Mouse (Mus musculus) hematopoietic stem cell, adult 5-6 weeks (primary cell): Measurements from ENCODE around the gene 1700011M02Rik. TPM values are rescaled to one million over a fixed set of nuclear protein-coding genes. Genes with fewer than 3 reads are reported as not detected.
A peak's percentile ranks its signal among the peaks of the same experiment; 100 is the strongest.
"Not testable (repeated sequence)": the region's sequence is repeated elsewhere in the genome, so short reads cannot be mapped to it uniquely, and the experiment has no call there.

Experiments used
- ATAC-seq, 2 experiments: fragments of 125-278 bp in 1 of 2; replicated peaks in 1 of 2; 2 replicates each; pipeline ENCODE4 v1.8.0; 2016 to 2017; ENCODE audit warnings: inconsistent platforms in 2 of 2, mild to moderate bottlenecking in 2 of 2, moderate number of reproducible peaks in 2 of 2, low read depth in 1 of 2, moderate TSS enrichment in 1 of 2; ENCODE audit not compliant: low FRiP score in 2 of 2, poor library complexity in 2 of 2, severe bottlenecking in 2 of 2, insufficient read depth in 1 of 2, low TSS enrichment in 1 of 2
- total RNA-seq: library from RNA; stranded (forward); fragments of 172-1452, 232-1000 nt; gene quantifications from 2 replicates; pipeline ENCODE4 v1.2.3, GENCODE M21; 2017

Gene 1700011M02Rik
- not detected in 2 replicates for total RNA-seq

GRCm38 (mm10) chrX:102908587-102908986 is at the start of gene 1700011M02Rik, which contains the start of gene Dmrtc1a:
TSS of gene 1700011M02Rik (plus strand) at chrX:102908905.
TSS of gene Dmrtc1a (minus strand) at chrX:102908687.
- not testable (repeated sequence) for ATAC-seq

- ATAC-seq, result no peak
These were observed 40.8 kb upstream of the 1700011M02Rik start, which contains the start of gene 1700031F05Rik for GRCm38 (mm10) chrX:102867871-102868270. TSS of gene 1700031F05Rik (minus strand) at chrX:102867971.

- ATAC-seq, result not testable (repeated sequence)
These were observed 6.1 kb downstream of the 1700011M02Rik start for GRCm38 (mm10) chrX:102914823-102915222.

GRCm38 (mm10) chrX:102926707-102927106 is 18.0 kb downstream of the 1700011M02Rik start:
- not testable (repeated sequence) for ATAC-seq

- ATAC-seq, result not testable (repeated sequence)
These were observed 19.4 kb downstream of the 1700011M02Rik start, which contains the start of gene 1700018G05Rik for GRCm38 (mm10) chrX:102928072-102928471. TSS of gene 1700018G05Rik (plus strand) at chrX:102928372.

GRCm38 (mm10) chrX:102932992-102933570 is 24.4 kb downstream of the 1700011M02Rik start:
- 0 out of 4 replicates have a peak, but pooled peaks of 1 of the 2 experiments have one; percentile 14 for ATAC-seq

- peak; percentile 22 to 75; a peak in 2 of 4 replicates for ATAC-seq
These were observed 25.1 kb downstream of the 1700011M02Rik start for GRCm38 (mm10) chrX:102933571-102934394.

GRCm38 (mm10) chrX:102934395-102934764 is 25.7 kb downstream of the 1700011M02Rik start:
- ATAC-seq, result no peak

GRCm38 (mm10) chrX:102936743-102937142 is 28.0 kb downstream of the 1700011M02Rik start:
- ATAC-seq, result no peak

- ATAC-seq, result not testable (repeated sequence)
These were observed 41.4 kb downstream of the 1700011M02Rik start for GRCm38 (mm10) chrX:102950136-102950535.

GRCm38 (mm10) chrX:102958917-102959316 is 50.2 kb downstream of the 1700011M02Rik start:
- peak in 1 of 2 experiments; percentile 45; a peak in 1 of 4 replicates for ATAC-seq

Other genes starting within 250 kb of the 1700011M02Rik start
- gene Gm3880, start 221.9 kb upstream of the 1700011M02Rik start, total RNA-seq, result not detected in 2 replicates
- gene Gm9112, start 201.3 kb upstream of the 1700011M02Rik start, total RNA-seq, result not detected in 2 replicates
- not detected in 2 replicates for gene Dmrtc1b, start 201.0 kb upstream of the 1700011M02Rik start, total RNA-seq
- gene Dmrtc1c1, start 105.9 kb upstream of the 1700011M02Rik start, total RNA-seq, result not detected in 2 replicates
- gene Dmrtc1c2, start 54.3 kb upstream of the 1700011M02Rik start, total RNA-seq, result not detected in 2 replicates
- not detected in 2 replicates for gene 1700031F05Rik, start 40.9 kb upstream of the 1700011M02Rik start, total RNA-seq
- not detected in 2 replicates for gene Dmrtc1a, start 218 bp upstream of the 1700011M02Rik start, total RNA-seq
- gene 1700018G05Rik, start 19.5 kb downstream of the 1700011M02Rik start, total RNA-seq, result not detected in 2 replicates